Mouse (Mus musculus) MEL (cell line): Measurements from ENCODE around the gene Socs7. TPM values are rescaled to one million over a fixed set of nuclear protein-coding genes. Genes with fewer than 3 reads are reported as not detected.
A peak's percentile ranks its signal among the peaks of the same experiment; 100 is the strongest.

Source experiments
- DNase-seq: peaks from one replicate; pipeline ENCODE4 v3.0.0; 2011; ENCODE audit warnings: low read depth, low spot score
- H3K27ac ChIP-seq: 2 replicates; pipeline ENCODE4 v1.5.1; 2012; ENCODE audit warnings: low read depth, mild to moderate bottlenecking, control low read depth, low read length, moderate library complexity; ENCODE audit not compliant: control insufficient read depth
- H3K27me3 ChIP-seq, 2 experiments: fragments of 150-350 bp in 1 of 2; sonication (generic) in 1 of 2; 2 replicates each; pipeline ENCODE4 v1.6.1; 2012; ENCODE audit warnings: low read length in 2 of 2, mild to moderate bottlenecking in 2 of 2, improper control_type of control experiment in 1 of 2, moderate library complexity in 1 of 2; ENCODE audit not compliant: insufficient read depth in 2 of 2, control insufficient read depth in 1 of 2
- H3K36me3 ChIP-seq, 2 experiments: 2 replicates each; pipeline ENCODE4 v1.6.1; 2012 to 2014; ENCODE audit warnings: low read length in 2 of 2, improper control_type of control experiment in 1 of 2, inconsistent platforms in 1 of 2, mild to moderate bottlenecking in 1 of 2; ENCODE audit not compliant: insufficient read depth in 2 of 2, control insufficient read depth in 1 of 2
- H3K4me1 ChIP-seq, 2 experiments: fragments of 150-350 bp in 1 of 2; sonication (generic) in 1 of 2; 2 replicates each; pipeline ENCODE4 v1.6.1; 2012; ENCODE audit warnings: low read length in 2 of 2, improper control_type of control experiment in 1 of 2, mild to moderate bottlenecking in 1 of 2; ENCODE audit not compliant: insufficient read depth in 2 of 2, control insufficient read depth in 1 of 2
- H3K4me3 ChIP-seq, 2 experiments: fragments of 150-350 bp in 1 of 2; sonication (generic) in 1 of 2; 2 replicates each; pipeline ENCODE4 v1.5.1; 2012; ENCODE audit warnings: low read depth in 2 of 2, low read length in 2 of 2, mild to moderate bottlenecking in 2 of 2, moderate library complexity in 2 of 2, control low read depth in 1 of 2, improper control_type of control experiment in 1 of 2; ENCODE audit not compliant: control insufficient read depth in 1 of 2, insufficient read depth in 1 of 2
- H3K79me2 ChIP-seq: 2 replicates; pipeline ENCODE4 v1.6.1; 2012; ENCODE audit warnings: mild to moderate bottlenecking, low read length, moderate library complexity; ENCODE audit not compliant: control insufficient read depth, poor library complexity, insufficient read depth
- H3K9ac ChIP-seq: 2 replicates; pipeline ENCODE4 v1.6.1; 2012; ENCODE audit warnings: low read depth, mild to moderate bottlenecking, control low read depth, low read length, moderate library complexity; ENCODE audit not compliant: control insufficient read depth, poor library complexity, severe bottlenecking
- H3K9me3 ChIP-seq: fragments of 150-350 bp; sonication (generic); replicated peaks from 2 replicates; pipeline ENCODE4 v1.6.1; 2012; ENCODE audit warnings: mild to moderate bottlenecking, low read length, improper control_type of control experiment, moderate library complexity; ENCODE audit not compliant: insufficient read depth
- BHLHE40 ChIP-seq: IDR thresholded peaks from 2 replicates; pipeline ENCODE4 v1.6.1; 2012; ENCODE audit warnings: low read depth, mild to moderate bottlenecking, inconsistent platforms, low read length, improper control_type of control experiment, borderline replicate concordance
- CTCF ChIP-seq, 3 experiments: IDR thresholded peaks in 2 of 3; conservative IDR thresholded peaks in 1 of 3; 2 replicates each; pipeline ENCODE4 v1.5.1; 2011 to 2012; ENCODE audit warnings: low read length in 3 of 3, low read depth in 2 of 3, mild to moderate bottlenecking in 2 of 3, improper control_type of control experiment in 1 of 3, inconsistent platforms in 1 of 3, mixed read lengths in 1 of 3, moderate library complexity in 1 of 3; ENCODE audit not compliant: control insufficient read depth in 1 of 3, insufficient read depth in 1 of 3, poor library complexity in 1 of 3, severe bottlenecking in 1 of 3
- ELF1 ChIP-seq: IDR thresholded peaks from 2 replicates; pipeline ENCODE4 v1.6.1; 2014; ENCODE audit warnings: low read depth, mild to moderate bottlenecking, inconsistent platforms, low read length, improper control_type of control experiment, moderate library complexity
- ETS1 ChIP-seq: IDR thresholded peaks from 2 replicates; pipeline ENCODE4 v1.6.1; 2012; ENCODE audit warnings: low read depth, mild to moderate bottlenecking, inconsistent platforms, low read length, improper control_type of control experiment, moderate library complexity
- HCFC1 ChIP-seq: IDR thresholded peaks from 2 replicates; pipeline ENCODE4 v1.6.1; 2012; ENCODE audit warnings: low read depth, mild to moderate bottlenecking, inconsistent platforms, low read length, improper control_type of control experiment, moderate library complexity
- KAT2A ChIP-seq: conservative IDR thresholded peaks from 2 replicates; pipeline ENCODE4 v1.6.1; 2012; ENCODE audit warnings: low read depth, low read length, improper control_type of control experiment, inconsistent platforms
- MAX ChIP-seq: IDR thresholded peaks from 2 replicates; pipeline ENCODE4 v1.6.1; 2011; ENCODE audit warnings: low read length, improper control_type of control experiment
- MAZ ChIP-seq: IDR thresholded peaks from 2 replicates; pipeline ENCODE4 v1.6.1; 2012; ENCODE audit warnings: low read depth, mild to moderate bottlenecking, inconsistent platforms, low read length, improper control_type of control experiment
- MXI1 ChIP-seq: IDR thresholded peaks from 2 replicates; pipeline ENCODE4 v1.6.1; 2011; ENCODE audit warnings: mild to moderate bottlenecking, low read depth, low read length, improper control_type of control experiment
- MYC ChIP-seq: IDR thresholded peaks from 2 replicates; pipeline ENCODE4 v1.6.1; 2011; ENCODE audit warnings: low read depth, mild to moderate bottlenecking, low read length, improper control_type of control experiment, moderate library complexity
- NELFE ChIP-seq: IDR thresholded peaks from 2 replicates; pipeline ENCODE4 v1.6.1; 2011; ENCODE audit warnings: low read depth, low read length, improper control_type of control experiment
- POLR2A ChIP-seq, 2 experiments: IDR thresholded peaks; 2 replicates each; pipeline ENCODE4 v1.6.1; 2011 to 2012; ENCODE audit warnings: low read length in 2 of 2, mild to moderate bottlenecking in 2 of 2, control low read depth in 1 of 2, improper control_type of control experiment in 1 of 2, low read depth in 1 of 2, moderate library complexity in 1 of 2; ENCODE audit not compliant: control insufficient read depth in 1 of 2, insufficient read depth in 1 of 2, poor library complexity in 1 of 2
- POLR2AphosphoS2 ChIP-seq: IDR thresholded peaks from 2 replicates; pipeline ENCODE4 v1.6.1; 2011; ENCODE audit warnings: low read length, improper control_type of control experiment
- POLR2AphosphoS5 ChIP-seq: IDR thresholded peaks from 2 replicates; pipeline ENCODE4 v1.6.1; 2012; ENCODE audit warnings: low read depth, borderline replicate concordance, mild to moderate bottlenecking, inconsistent platforms, low read length, moderate library complexity, mixed read lengths
- SIN3A ChIP-seq: IDR thresholded peaks from 2 replicates; pipeline ENCODE4 v1.6.1; 2012; ENCODE audit warnings: low read length, improper control_type of control experiment, inconsistent platforms
- TBP ChIP-seq: IDR thresholded peaks from 2 replicates; pipeline ENCODE4 v1.8.0; 2011; ENCODE audit warnings: low read depth, low read length, improper control_type of control experiment
- UBTF ChIP-seq: IDR thresholded peaks from 2 replicates; pipeline ENCODE4 v1.6.1; 2012; ENCODE audit warnings: low read depth, mild to moderate bottlenecking, inconsistent platforms, low read length, improper control_type of control experiment, moderate library complexity, borderline replicate concordance; ENCODE audit not compliant: insufficient read depth
- ZC3H11A ChIP-seq: IDR thresholded peaks from 2 replicates; pipeline ENCODE4 v1.6.1; 2012; ENCODE audit warnings: low read depth, mild to moderate bottlenecking, inconsistent platforms, low read length, improper control_type of control experiment
- ZKSCAN1 ChIP-seq: IDR thresholded peaks from 2 replicates; pipeline ENCODE4 v1.6.1; 2012; ENCODE audit warnings: low read depth, mild to moderate bottlenecking, inconsistent platforms, low read length, improper control_type of control experiment, moderate library complexity
- ZMIZ1 ChIP-seq: IDR thresholded peaks from 2 replicates; pipeline ENCODE4 v1.6.1; 2012; ENCODE audit warnings: low read depth, mild to moderate bottlenecking, inconsistent platforms, low read length, improper control_type of control experiment, moderate library complexity
- ZNF384 ChIP-seq: IDR thresholded peaks from 2 replicates; pipeline ENCODE4 v1.6.1; 2012; ENCODE audit warnings: low read depth, mild to moderate bottlenecking, inconsistent platforms, low read length, improper control_type of control experiment
- polyA plus RNA-seq, 2 experiments: library from polyadenylated mRNA; stranded (reverse) in 1 of 2; unstranded in 1 of 2; fragments of >175 nt in 1 of 2; fragments of >200 nt in 1 of 2; gene quantifications; 2 replicates each; pipeline versions ENCODE4 v1.2.1 to v1.2.4; 2012; ENCODE audit warnings: low replicate concordance in 2 of 2, low read depth in 1 of 2; ENCODE audit not compliant: insufficient read length in 2 of 2, insufficient read depth in 1 of 2, missing spikeins in 1 of 2
- total RNA-seq: library from RNA; depleted of rRNA; stranded (reverse); fragments of 300-350 nt; gene quantifications from 2 replicates; pipeline ENCODE4 v1.2.3, GENCODE M21; 2012

Socs7 gene
- total and polyA plus RNA-seq, 3 experiments = 19.3 to 21.0 TPM; not detected in 1

DNA sequence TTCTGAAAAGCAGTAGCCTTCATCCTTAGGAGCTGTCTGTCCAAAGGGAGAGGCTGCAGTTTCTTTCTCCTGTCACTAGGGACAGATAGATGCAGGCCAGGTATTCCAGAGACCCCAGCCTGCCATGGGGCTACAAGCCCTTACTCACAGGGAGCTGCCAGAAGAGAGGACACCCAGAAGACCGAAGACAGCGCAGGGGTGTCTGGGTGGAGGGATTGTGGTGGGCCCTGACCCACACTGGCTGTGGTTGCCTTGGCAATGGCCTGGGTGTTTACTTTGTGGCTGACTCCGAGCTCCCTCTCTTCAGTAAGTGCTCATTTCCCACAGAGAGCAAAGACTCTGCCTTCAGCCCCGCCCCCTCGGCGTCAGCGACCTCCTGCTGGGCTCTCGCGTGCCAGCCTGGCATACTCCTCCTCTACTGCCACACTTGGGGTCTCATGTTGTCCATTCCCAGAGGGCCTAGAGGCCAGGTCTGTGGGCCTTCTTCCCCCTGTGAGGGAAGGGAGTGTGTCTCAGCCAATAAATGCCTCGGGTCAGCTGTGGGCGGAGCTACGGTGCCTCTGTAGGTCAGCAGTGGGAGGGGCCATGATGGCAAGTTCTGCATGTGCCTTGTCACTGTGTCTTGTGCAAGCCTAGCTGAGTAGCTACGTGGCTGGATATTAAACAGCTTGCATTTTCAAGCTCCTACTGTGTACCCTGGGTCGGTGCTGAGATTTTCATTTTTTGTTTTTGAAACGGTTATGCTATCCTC lies 72.5 kb downstream of the Socs7 start:
- Histone ChIP-seq H3K36me3 (peaks cover 0 to 18% of the 10 kb centered on the region in 2 experiments; a peak in 2 of 4 replicates), H3K9me3 (no peaks in the 10 kb centered on the region), H3K79me2 (no peaks in the 10 kb centered on the region), H3K27ac (peak overlapping the region; percentile 17), H3K4me1 (peaks cover 7 to 30% of the 10 kb centered on the region in 2 experiments), H3K4me3 (peak overlapping the region; percentile 53 to 84), H3K27me3 (no peaks in the 10 kb centered on the region), H3K9ac (peak overlapping the region; percentile 43)
- TF ChIP-seq MXI1 (peak; percentile 87; the same call in 1 of the 2 replicates), POLR2A (IDR thresholded peaks at IDR 0.05; ENCODE audit: control insufficient read depth in 1 of 2, insufficient read depth in 1 of 2, low read depth in 1 of 2, low read length in 2 of 2, poor library complexity in 1 of 2) (peak; percentile 46 to 78; a peak in 3 of 4 replicates), ZC3H11A (no peak), NELFE (peak; percentile 46; the same call in 1 of the 2 replicates), MAX (peak; percentile 73; the same call in 1 of the 2 replicates), BHLHE40 (peak; percentile 92), KAT2A (no peak), HCFC1 (peak; percentile 47; the same call in 1 of the 2 replicates), ZMIZ1 (peak; percentile 69; the same call in 1 of the 2 replicates), POLR2AphosphoS5 (no peak), ELF1 (0 out of 2 replicates have a peak, but pooled peaks have one; percentile 25), MYC (peak; percentile 49; the same call in 1 of the 2 replicates), CTCF (IDR thresholded peaks at IDR 0.05 in 2 of 3, conservative IDR thresholded peaks at IDR 0.05 in 1 of 3; ENCODE audit: control insufficient read depth in 1 of 3, insufficient read depth in 1 of 3, low read depth in 2 of 3, low read length in 3 of 3, poor library complexity in 1 of 3, severe bottlenecking in 1 of 3) (peak; percentile 22 to 65 (median 46); a peak in 5 of 6 replicates), MAZ (peak; percentile 56; the same call in 1 of the 2 replicates), ZKSCAN1 (peak; percentile 70; the same call in 1 of the 2 replicates), POLR2AphosphoS2 (peak; percentile 60; the same call in 1 of the 2 replicates), TBP (peak; percentile 90), UBTF (no peak), ZNF384 (no peak), SIN3A (peak; percentile 78), ETS1 (peak; percentile 12; the same call in 1 of the 2 replicates)
- DNase-seq = peak; percentile 97
